Mouse (Mus musculus): Measurements from ENCODE around the gene Keap1. TPM values are rescaled to one million over a fixed set of nuclear protein-coding genes. Genes with fewer than 3 reads are reported as not detected.
A peak's percentile ranks its signal among the peaks of the same experiment; 100 is the strongest.

The Keap1 gene
- polyA plus RNA-seq, 1 experiment: 25.5 TPM

GRCm38 (mm10) chr9:21181421-21182220, 57.5 kb downstream of the Keap1 start:
- Histone ChIP-seq H3K4me3 (ENCODE audit: insufficient read depth, low read depth, low read length) (peak overlapping the region; percentile 72), H3K27ac (replicated peaks; ENCODE audit: low read depth, low read length) (no peak overlapping the region), H3K4me1 (ENCODE audit: control insufficient read depth, insufficient read depth, insufficient read length, low read length) (peaks cover 5% of the 10 kb centered on the region; the same call in 1 of the 2 replicates)

GRCm38 (mm10) chr9:21180841-21181240, 58.3 kb downstream of the Keap1 start:
- peaks cover 4% of the 10 kb centered on the region; the same call in 1 of the 2 replicates for H3K4me1 ChIP-seq (ENCODE audit: control insufficient read depth, insufficient read depth, insufficient read length, low read length)
- no peak overlapping the region for H3K27ac ChIP-seq (replicated peaks; ENCODE audit: low read depth, low read length)
- H3K4me3 ChIP-seq (ENCODE audit: insufficient read depth, low read depth, low read length): no peak overlapping the region

- no peak overlapping the region for H3K27ac ChIP-seq (replicated peaks; ENCODE audit: low read depth, low read length)
- peaks cover 2% of the 10 kb centered on the region; the same call in 1 of the 2 replicates for H3K4me1 ChIP-seq (ENCODE audit: control insufficient read depth, insufficient read depth, insufficient read length, low read length)
- H3K4me3 ChIP-seq (ENCODE audit: insufficient read depth, low read depth, low read length): no peak overlapping the region
Observed at GRCm38 (mm10) chr9:21180402-21180801, 58.8 kb downstream of the Keap1 start.

Other genes starting within 250 kb of the Keap1 start
- gene Mrpl4, start 236.6 kb downstream of the Keap1 start, polyA plus RNA-seq (2012; ENCODE audit: insufficient read depth, insufficient read length, missing spikeins): 140 and 185 TPM in 2 replicates
- 2.3 and 3.1 TPM in 2 replicates for gene Icam1, start 223.4 kb downstream of the Keap1 start, polyA plus RNA-seq (2012; ENCODE audit: insufficient read depth, insufficient read length, missing spikeins)
- not detected in 2 replicates for gene Icam4, start 210.0 kb downstream of the Keap1 start, polyA plus RNA-seq (2012; ENCODE audit: insufficient read depth, insufficient read length, missing spikeins)
- gene Icam5, start 207.3 kb downstream of the Keap1 start, polyA plus RNA-seq (2012; ENCODE audit: insufficient read depth, insufficient read length, missing spikeins): not detected in 2 replicates
- not detected in 2 replicates for gene Zglp1, start 172.3 kb downstream of the Keap1 start, polyA plus RNA-seq (2012; ENCODE audit: insufficient read depth, insufficient read length, missing spikeins)
- gene Gm49373, start 166.3 kb downstream of the Keap1 start, polyA plus RNA-seq (2012; ENCODE audit: insufficient read depth, insufficient read length, missing spikeins): 0.79 TPM in 1 of 2 replicates, not detected in the other
- gene Fdx1l, start 165.7 kb downstream of the Keap1 start, polyA plus RNA-seq (2012; ENCODE audit: insufficient read depth, insufficient read length, missing spikeins): 52.7 and 55.1 TPM in 2 replicates
- gene Gm38431, start 147.4 kb downstream of the Keap1 start, polyA plus RNA-seq (2012; ENCODE audit: insufficient read depth, insufficient read length, missing spikeins): not detected in 2 replicates
- 15.5 and 16.4 TPM in 2 replicates for gene Raver1, start 147.4 kb downstream of the Keap1 start, polyA plus RNA-seq (2012; ENCODE audit: insufficient read depth, insufficient read length, missing spikeins)
- 3.8 and 4.1 TPM in 2 replicates for gene Tyk2, start 108.1 kb downstream of the Keap1 start, polyA plus RNA-seq (2012; ENCODE audit: insufficient read depth, insufficient read length, missing spikeins)
- 70.4 and 78.0 TPM in 2 replicates for gene Cdc37, start 89.4 kb downstream of the Keap1 start, polyA plus RNA-seq (2012; ENCODE audit: insufficient read depth, insufficient read length, missing spikeins)
- gene Pde4a, start 73.6 kb downstream of the Keap1 start, polyA plus RNA-seq (2012; ENCODE audit: insufficient read depth, insufficient read length, missing spikeins): 16.2 and 29.4 TPM in 2 replicates
- 2.1 and 3.6 TPM in 2 replicates for gene S1pr5, start 9.1 kb upstream of the Keap1 start, polyA plus RNA-seq (2012; ENCODE audit: insufficient read depth, insufficient read length, missing spikeins)
- 23.5 and 23.7 TPM in 2 replicates for gene Atg4d, start 25.9 kb upstream of the Keap1 start, polyA plus RNA-seq (2012; ENCODE audit: insufficient read depth, insufficient read length, missing spikeins)
- gene Kri1, start 48.6 kb upstream of the Keap1 start, polyA plus RNA-seq (2012; ENCODE audit: insufficient read depth, insufficient read length, missing spikeins): 10.9 and 16.2 TPM in 2 replicates
- 11.1 and 13.5 TPM in 2 replicates for gene Cdkn2d, start 52.0 kb upstream of the Keap1 start, polyA plus RNA-seq (2012; ENCODE audit: insufficient read depth, insufficient read length, missing spikeins)
- not detected in 2 replicates for gene Ap1m2, start 73.0 kb upstream of the Keap1 start, polyA plus RNA-seq (2012; ENCODE audit: insufficient read depth, insufficient read length, missing spikeins)
- 9.0 and 9.6 TPM in 2 replicates for gene Slc44a2, start 81.3 kb upstream of the Keap1 start, polyA plus RNA-seq (2012; ENCODE audit: insufficient read depth, insufficient read length, missing spikeins)
- 11.7 and 13.8 TPM in 2 replicates for gene Ilf3, start 128.5 kb upstream of the Keap1 start, polyA plus RNA-seq (2012; ENCODE audit: insufficient read depth, insufficient read length, missing spikeins)
- 8.0 and 11.1 TPM in 2 replicates for gene Qtrt1, start 172.5 kb upstream of the Keap1 start, polyA plus RNA-seq (2012; ENCODE audit: insufficient read depth, insufficient read length, missing spikeins)
- gene Dnm2, start 185.5 kb upstream of the Keap1 start, polyA plus RNA-seq (2012; ENCODE audit: insufficient read depth, insufficient read length, missing spikeins): 39.0 and 48.4 TPM in 2 replicates

Measured in brown adipose tissue, adult 24 weeks (tissue).